ENCODE assay signal across 8 mouse cellular contexts in genomic region chr7:28294481-28294880, GRCm38 (mm10). TPM values are rescaled to one million over a fixed set of nuclear protein-coding genes. Genes with fewer than 3 reads are reported as not detected.
DNase-seq lines count a peak whose midpoint lies in the region; ATAC-seq and TF ChIP-seq lines count a peak whose summit lies in the region.

No protein-coding gene starts in this region.

- no peaks in the 10 kb centered on the region for H3K36me3 ChIP-seq in forebrain, embryonic 15.5 days
- H3K36me3 ChIP-seq in midbrain, embryonic 11.5 days (ENCODE audit: control insufficient read depth, insufficient read depth, low read length): 0 out of 2 replicates have a peak, but pooled peaks cover 2% of the 10 kb centered on the region
- H3K36me3 ChIP-seq in splenic B cell, adult 2 months (ENCODE audit: control insufficient read depth, insufficient read depth, low read length, poor library complexity, severe bottlenecking): no peaks in the 10 kb centered on the region

- no peak for TF ChIP-seq CTCF in cerebellum, adult 2 months (IDR thresholded peaks at IDR 0.05; ENCODE audit: borderline replicate concordance, insufficient read depth, low read depth, low read length)

- peak overlapping the region; percentile 28 for H3K4me3 ChIP-seq in cerebellum, adult 2 months (replicated peaks; ENCODE audit: insufficient read depth, low read depth, low read length)
- H3K4me3 ChIP-seq in forebrain, embryonic 15.5 days: peak overlapping the region; percentile 67
- peak overlapping the region; percentile 41 for H3K4me3 ChIP-seq in midbrain, embryonic 11.5 days (ENCODE audit: low read depth, low read length)

- no peak for ATAC-seq in cerebellum, adult (ENCODE audit: insufficient number of reproducible peaks, low FRiP score, low TSS enrichment)
- peak; percentile 76 for ATAC-seq in forebrain, embryonic 15.5 days (replicated peaks)
- ATAC-seq in midbrain, embryonic 11.5 days (ENCODE audit: low FRiP score): peak; percentile 40

- H3K27me3 ChIP-seq in cerebellum, adult 2 months (ENCODE audit: control insufficient read depth, insufficient read depth, low read length): no peaks in the 10 kb centered on the region; the same call in 1 of the 2 replicates
- H3K27me3 ChIP-seq in forebrain, embryonic 15.5 days: peaks cover 55% of the 10 kb centered on the region
- peaks cover 39% of the 10 kb centered on the region for H3K27me3 ChIP-seq in midbrain, embryonic 11.5 days (ENCODE audit: control insufficient read depth, insufficient read depth, low read length)
- H3K27me3 ChIP-seq in splenic B cell, adult 2 months (ENCODE audit: control insufficient read depth, insufficient read depth, low read length, poor library complexity, severe bottlenecking): peaks cover 2% of the 10 kb centered on the region

- H3K9ac ChIP-seq in forebrain, embryonic 15.5 days (replicated peaks): peak overlapping the region; percentile 62
- peak overlapping the region; percentile 52 for H3K9ac ChIP-seq in midbrain, embryonic 11.5 days (ENCODE audit: low read length)

- under 1% methylated on average over 63 of the region's 63 CpGs for WGBS in cerebellum, adult 2 months
- WGBS in forebrain, embryonic 15.5 days: under 1% methylated on average over 63 of the region's 63 CpGs
- WGBS in midbrain, embryonic 11.5 days: 3% methylated on average over 57 of the region's 63 CpGs

- no peaks in the 10 kb centered on the region for H3K4me1 ChIP-seq in cerebellum, adult 2 months (ENCODE audit: control insufficient read depth, insufficient read depth, low read length)
- peaks cover 35% of the 10 kb centered on the region for H3K4me1 ChIP-seq in forebrain, embryonic 15.5 days
- H3K4me1 ChIP-seq in midbrain, embryonic 11.5 days (ENCODE audit: control insufficient read depth, insufficient read depth, low read length): peaks cover 22% of the 10 kb centered on the region

- DNase-seq in cerebellum, adult 2 months: peak; percentile 52 to 57
- DNase-seq in adrenal gland, postnatal 36 days: peak; percentile 84
- DNase-seq in hindlimb bud, embryonic 11.5 days (ENCODE audit: extremely low spot score, low read depth, low spot score): peak; percentile 46
- DNase-seq in left cerebral cortex, postnatal 25 days (ENCODE audit: low spot score in 2 of 2): peak; percentile 70 to 75
- DNase-seq in midbrain, embryonic 11.5 days (ENCODE audit: low spot score, missing footprints): peak; percentile 96
- DNase-seq in splenic B cell, adult 2 months (ENCODE audit: low read depth, low spot score): peak; percentile 44

- peak overlapping the region; percentile 77 for H3K4me2 ChIP-seq in forebrain, embryonic 15.5 days (replicated peaks)
- H3K4me2 ChIP-seq in midbrain, embryonic 11.5 days: peak overlapping the region; percentile 69

- no peaks in the 10 kb centered on the region for H3K9me3 ChIP-seq in forebrain, embryonic 15.5 days
- no peaks in the 10 kb centered on the region for H3K9me3 ChIP-seq in midbrain, embryonic 11.5 days (ENCODE audit: control insufficient read depth, low read length)

- no peak overlapping the region for H3K27ac ChIP-seq in cerebellum, adult 2 months (ENCODE audit: insufficient read depth, low read length)
- H3K27ac ChIP-seq in forebrain, embryonic 15.5 days (replicated peaks): no peak overlapping the region
- H3K27ac ChIP-seq in midbrain, embryonic 11.5 days (ENCODE audit: low read depth, low read length): no peak overlapping the region

- intact Hi-C loops in left cerebral cortex, postnatal 25 days (cut with DNase I): no loop called here

- TF ChIP-seq POLR2A in cerebellum, adult 2 months (IDR thresholded peaks at IDR 0.05; ENCODE audit: borderline replicate concordance, insufficient read depth, low read length): no peak

RNA-seq across cellular contexts. Expression of gene Selenov, which starts 3.5 kb away (rescaled TPM):
- 0.59 and 1.4 TPM in 2 replicates for polyA plus RNA-seq in cerebellum, adult 2 months (2012; rRNA removed)
- total RNA-seq in adrenal gland, postnatal 36 days (2021): 1 to 10 TPM in 1 of 2 experiments, not detected in 1; 1.1 TPM
- polyA plus RNA-seq in forebrain, embryonic 15.5 days (2015; fragmentation: Nextera tagmentation; extraction: Ambion mirVana): 0.24 and 0.31 TPM in 2 replicates
- total RNA-seq in left cerebral cortex, postnatal 25 days (2021): 1 to 10 TPM in 1 of 2 experiments, under 1 TPM in 1; 0.25 to 1.7 TPM
- polyA plus RNA-seq in midbrain, embryonic 11.5 days (2014; fragmentation: Nextera tagmentation; extraction: Ambion mirVana): 0.41 and 0.48 TPM in 2 replicates

RNA-seq across cellular contexts. Expression of gene Dll3, which starts 7.6 kb away (rescaled TPM):
- 1.3 and 1.4 TPM in 2 replicates for polyA plus RNA-seq in cerebellum, adult 2 months (2012; rRNA removed)
- total RNA-seq in adrenal gland, postnatal 36 days (2021): under 1 TPM in 1 of 2 experiments, not detected in 1; 0.89 TPM
- 15.4 and 16.7 TPM in 2 replicates for polyA plus RNA-seq in forebrain, embryonic 15.5 days (2015; fragmentation: Nextera tagmentation; extraction: Ambion mirVana)
- 1 to 10 TPM; 1.4 to 2.0 TPM for total RNA-seq in left cerebral cortex, postnatal 25 days (2021)
- 89.6 and 90.0 TPM in 2 replicates for polyA plus RNA-seq in midbrain, embryonic 11.5 days (2014; fragmentation: Nextera tagmentation; extraction: Ambion mirVana)

RNA-seq across cellular contexts. Expression of gene Eid2b, which starts 16.9 kb away (rescaled TPM):
- polyA plus RNA-seq in cerebellum, adult 2 months (2012; rRNA removed): 21.2 and 23.1 TPM in 2 replicates
- 10 to 100 TPM; 13.7 to 18.4 TPM for total RNA-seq in adrenal gland, postnatal 36 days (2021)
- polyA plus RNA-seq in forebrain, embryonic 15.5 days (2015; fragmentation: Nextera tagmentation; extraction: Ambion mirVana): 41.3 and 44.9 TPM in 2 replicates
- 10 to 100 TPM; 32.5 to 34.3 TPM for total RNA-seq in left cerebral cortex, postnatal 25 days (2021)
- polyA plus RNA-seq in midbrain, embryonic 11.5 days (2014; fragmentation: Nextera tagmentation; extraction: Ambion mirVana): 18.0 and 21.9 TPM in 2 replicates

RNA-seq across cellular contexts. Expression of gene Timm50, which starts 17.4 kb away (rescaled TPM):
- 75.7 and 78.6 TPM in 2 replicates for polyA plus RNA-seq in cerebellum, adult 2 months (2012; rRNA removed)
- total RNA-seq in adrenal gland, postnatal 36 days (2021): 100 to 1,000 TPM in 1 of 2 experiments, 10 to 100 TPM in 1; 84.0 to 102 TPM
- polyA plus RNA-seq in forebrain, embryonic 15.5 days (2015; fragmentation: Nextera tagmentation; extraction: Ambion mirVana): 149 and 158 TPM in 2 replicates
- 10 to 100 TPM; 39.0 to 40.8 TPM for total RNA-seq in left cerebral cortex, postnatal 25 days (2021)
- 195 and 214 TPM in 2 replicates for polyA plus RNA-seq in midbrain, embryonic 11.5 days (2014; fragmentation: Nextera tagmentation; extraction: Ambion mirVana)

RNA-seq across cellular contexts. Expression of gene Eid2, which starts 26.8 kb away (rescaled TPM):
- polyA plus RNA-seq in cerebellum, adult 2 months (2012; rRNA removed): 44.2 and 44.4 TPM in 2 replicates
- 10 to 100 TPM; 25.2 to 51.2 TPM for total RNA-seq in adrenal gland, postnatal 36 days (2021)
- 5.4 and 16.7 TPM in 2 replicates for polyA plus RNA-seq in forebrain, embryonic 15.5 days (2015; fragmentation: Nextera tagmentation; extraction: Ambion mirVana)
- 10 to 100 TPM; 58.4 to 61.2 TPM for total RNA-seq in left cerebral cortex, postnatal 25 days (2021)
- polyA plus RNA-seq in midbrain, embryonic 11.5 days (2014; fragmentation: Nextera tagmentation; extraction: Ambion mirVana): 10.1 and 13.4 TPM in 2 replicates

Comparison
In these comparisons a context has a peak if more than half of its experiments do, and no peak if none do; other contexts are left out.
1. DNase-seq: peak in every context shown above with its lines; median percentile 96 in midbrain, embryonic 11.5 days; 84 in adrenal gland, postnatal 36 days; 72 in left cerebral cortex, postnatal 25 days; 54 in cerebellum, adult 2 months; 46 in hindlimb bud, embryonic 11.5 days; 44 in splenic B cell, adult 2 months.